Mouse (Mus musculus) kidney, postnatal 14 days (tissue): ENCODE data around the gene Atp8b4.
"Not testable (repeated sequence)": the region's sequence is repeated elsewhere in the genome, so short reads cannot be mapped to it uniquely, and the experiment has no call there.

Experiments used
- DNase-seq: peaks from one replicate; pipeline ENCODE4 v3.0.0; 2022; ENCODE audit warnings: mixed read lengths

Gene Atp8b4

DNA sequence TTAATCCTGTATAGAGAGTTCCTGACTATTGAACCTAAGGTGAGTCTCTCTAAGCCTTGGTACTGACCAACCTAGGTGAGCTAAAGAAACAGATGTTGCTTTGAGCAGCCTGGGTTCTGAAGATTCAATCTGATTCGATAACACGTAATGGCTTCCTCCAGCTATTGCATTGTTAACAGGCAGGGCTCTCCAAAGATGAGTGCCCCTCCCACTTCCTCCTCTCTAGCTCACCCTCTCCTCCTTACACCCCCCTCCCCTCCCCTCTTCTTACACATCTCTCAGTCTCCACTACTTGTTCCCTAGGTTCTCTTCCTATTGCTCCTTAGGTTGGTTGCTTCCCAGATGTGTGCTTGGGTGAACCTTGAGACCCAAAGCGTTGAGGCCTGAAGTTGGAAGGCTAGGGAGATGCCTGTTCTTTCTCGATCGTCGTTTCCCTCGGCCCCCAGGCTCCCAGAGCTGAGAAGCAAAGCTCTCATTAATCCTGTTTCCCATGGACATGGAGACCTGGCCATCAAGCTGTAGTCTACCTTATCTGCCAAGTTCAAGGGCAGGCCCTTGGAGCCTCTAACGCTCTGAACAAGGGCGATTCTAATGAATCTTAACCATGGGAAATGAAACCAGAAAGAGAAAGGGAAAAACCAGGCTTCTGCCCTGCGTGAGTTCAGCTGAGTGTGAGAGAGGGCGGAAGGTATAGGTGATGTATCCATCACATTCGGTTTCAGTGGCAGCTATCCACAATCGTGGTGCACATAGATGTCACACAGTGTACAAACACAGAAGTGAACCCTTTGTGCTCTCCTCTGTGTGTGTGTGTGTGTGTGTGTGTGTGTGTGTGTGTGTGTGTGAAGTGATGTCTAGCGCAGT lies 4.4 kb downstream of the Atp8b4 start:
- DNase-seq, result no peak

- no peak for DNase-seq
These were observed 5.2 kb downstream of the Atp8b4 start for GRCm38 (mm10) chr2:126495230-126495629.

GRCm38 (mm10) chr2:126493306-126493705 lies 7.2 kb downstream of the Atp8b4 start:
- no peak for DNase-seq

GRCm38 (mm10) chr2:126492713-126493112 lies 7.8 kb downstream of the Atp8b4 start:
- no peak for DNase-seq

- no peak for DNase-seq
These were observed 9.0 kb downstream of the Atp8b4 start for GRCm38 (mm10) chr2:126491446-126491845.

- DNase-seq, result no peak
These were observed 9.9 kb downstream of the Atp8b4 start for GRCm38 (mm10) chr2:126490573-126490972.

DNA sequence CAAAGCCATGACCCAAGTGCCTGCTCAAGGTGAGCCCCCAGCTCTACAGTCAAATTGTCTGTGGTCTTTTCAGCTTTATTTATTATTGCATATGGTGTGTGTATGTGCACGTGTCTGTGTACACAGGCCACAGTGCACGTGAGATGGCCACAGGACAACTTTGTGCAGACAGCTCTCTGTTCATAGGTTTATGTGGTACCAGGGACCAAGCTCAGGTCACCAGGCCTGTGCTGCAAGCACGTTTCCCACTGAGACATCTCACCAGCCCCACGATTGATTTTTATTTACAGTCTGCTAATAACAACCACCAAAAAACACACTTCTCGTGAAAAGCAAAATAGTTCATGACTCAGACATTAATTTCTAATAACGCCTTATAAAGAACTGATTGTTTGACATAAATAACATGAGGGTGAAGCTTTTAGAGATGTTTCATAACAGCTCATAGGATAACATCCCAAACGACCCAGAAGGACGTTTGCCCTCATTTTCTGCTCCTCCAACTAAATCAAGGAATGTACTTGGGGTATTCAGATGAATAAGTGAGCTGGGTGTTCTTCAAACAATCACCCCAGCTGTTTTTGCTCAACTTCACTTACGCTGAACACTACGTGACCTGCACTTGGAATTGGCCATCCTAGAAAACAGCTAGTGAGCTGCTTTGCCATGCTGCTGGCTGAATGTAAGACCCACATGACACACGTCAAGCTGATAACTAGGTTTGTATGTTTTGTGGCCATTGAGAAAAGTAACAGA lies 15.0 kb downstream of the Atp8b4 start:
- DNase-seq, result no peak

GRCm38 (mm10) chr2:126483337-126483736 lies 17.1 kb downstream of the Atp8b4 start:
- no peak for DNase-seq

DNA sequence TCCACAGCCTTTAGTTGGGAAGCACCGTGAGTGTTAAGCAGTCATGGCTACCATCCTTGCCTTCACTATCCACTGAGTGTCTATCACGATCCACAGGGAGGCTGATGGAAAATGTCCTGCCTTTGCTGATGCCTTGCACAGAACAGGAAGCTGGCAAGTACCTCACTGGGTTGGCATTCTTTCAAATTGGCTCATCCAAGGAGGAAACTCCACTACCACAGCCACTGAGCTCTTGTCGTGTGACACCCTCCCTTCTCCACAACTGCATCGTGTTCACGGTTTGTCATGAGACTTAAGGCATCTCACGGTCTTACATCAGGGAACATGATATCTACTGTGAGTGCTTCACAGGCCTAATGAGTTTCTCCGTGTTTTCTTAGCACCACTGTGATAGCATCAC lies 22.9 kb downstream of the Atp8b4 start:
- DNase-seq, result no peak

DNA sequence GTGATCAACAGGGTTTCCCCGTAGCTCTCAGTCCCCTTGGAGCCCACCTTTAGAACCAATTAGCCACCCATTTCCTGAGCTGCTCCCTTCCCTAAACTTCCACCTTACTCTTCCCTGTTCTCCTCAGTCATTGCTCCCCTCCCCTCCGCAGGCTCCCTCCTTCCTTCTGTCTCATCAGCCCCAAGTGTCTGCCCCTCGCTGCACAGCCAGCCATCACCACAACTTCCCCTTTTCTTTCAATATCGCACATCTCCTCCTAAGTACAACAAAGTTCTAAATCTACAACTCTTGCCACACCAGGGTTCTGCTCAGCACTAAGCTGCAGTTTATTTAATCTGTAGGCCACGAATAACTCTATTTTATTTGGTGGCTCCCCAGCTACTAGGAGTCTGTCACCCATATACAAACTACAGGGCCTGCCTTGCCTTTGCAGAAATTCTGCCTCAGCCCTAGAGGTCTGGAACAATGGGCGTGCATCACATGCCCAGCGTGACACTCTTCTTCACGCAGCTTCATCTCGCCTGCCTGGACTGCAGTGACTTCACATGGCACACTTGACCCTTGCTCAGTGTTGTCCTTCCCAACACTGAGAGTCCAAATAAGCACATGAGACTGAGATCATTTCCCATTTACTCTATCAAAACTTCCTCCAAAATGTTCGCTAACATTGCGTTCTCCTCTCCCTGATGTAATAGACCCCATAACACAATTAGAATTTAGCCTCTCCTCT lies 24.6 kb downstream of the Atp8b4 start:
- no peak for DNase-seq

DNA sequence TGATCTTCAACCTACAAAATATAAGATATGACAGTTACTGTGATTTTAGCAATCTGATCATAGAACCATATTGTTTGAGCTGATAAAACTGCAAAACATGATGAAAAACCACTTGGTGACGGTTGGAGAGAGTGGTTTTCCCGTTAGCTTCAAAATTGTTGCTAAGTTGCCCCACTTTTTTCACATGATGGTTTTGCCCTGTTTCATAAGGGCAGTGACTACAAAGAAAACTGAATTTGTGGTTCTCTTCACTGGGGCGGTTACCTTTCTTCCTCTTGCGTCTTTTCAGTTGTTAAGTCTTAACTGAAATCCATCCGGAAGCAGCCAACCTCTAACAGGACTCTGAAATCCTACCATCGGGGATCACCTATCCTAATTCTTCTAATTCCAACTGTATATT lies 26.5 kb downstream of the Atp8b4 start:
- DNase-seq, result no peak

DNA sequence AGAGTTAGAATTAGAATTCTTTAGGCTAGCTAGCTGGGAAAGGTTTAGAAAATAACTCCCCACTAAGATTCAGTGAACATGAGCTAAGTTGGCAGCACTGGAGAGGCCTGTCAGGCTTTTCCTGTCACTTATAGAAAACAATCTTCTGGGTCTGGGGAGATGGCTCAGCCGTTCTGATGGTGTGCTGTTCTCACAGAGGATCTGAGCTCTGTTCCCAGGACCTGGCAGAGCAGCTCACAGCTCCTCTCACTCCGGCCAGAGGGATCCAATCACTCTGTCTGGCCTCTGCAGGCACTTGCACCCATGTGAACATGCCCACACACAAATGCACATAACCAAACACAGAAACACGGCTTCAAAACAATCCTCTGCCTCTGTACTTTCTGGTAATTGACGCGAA lies 27.6 kb downstream of the Atp8b4 start:
- DNase-seq, result no peak

DNA sequence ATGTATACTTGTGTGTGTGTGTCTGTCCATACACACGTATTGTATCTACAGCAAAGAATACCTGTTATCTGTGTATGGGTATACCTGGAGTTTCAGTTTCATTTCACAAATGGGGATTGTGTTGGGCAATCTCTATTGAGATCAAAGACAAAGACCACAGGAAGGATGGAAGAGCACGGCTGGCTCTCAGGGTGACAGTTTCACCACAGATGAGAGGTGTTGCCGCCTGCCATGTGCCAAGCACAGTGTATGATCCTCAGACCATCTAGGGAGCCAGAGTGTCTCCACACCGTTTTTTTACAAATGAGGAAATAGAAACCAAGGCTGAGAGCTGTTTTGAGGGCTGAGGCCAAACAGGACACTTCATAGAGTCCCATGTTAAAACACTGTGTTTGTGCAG lies 32.7 kb downstream of the Atp8b4 start:
- DNase-seq, result no peak

DNA sequence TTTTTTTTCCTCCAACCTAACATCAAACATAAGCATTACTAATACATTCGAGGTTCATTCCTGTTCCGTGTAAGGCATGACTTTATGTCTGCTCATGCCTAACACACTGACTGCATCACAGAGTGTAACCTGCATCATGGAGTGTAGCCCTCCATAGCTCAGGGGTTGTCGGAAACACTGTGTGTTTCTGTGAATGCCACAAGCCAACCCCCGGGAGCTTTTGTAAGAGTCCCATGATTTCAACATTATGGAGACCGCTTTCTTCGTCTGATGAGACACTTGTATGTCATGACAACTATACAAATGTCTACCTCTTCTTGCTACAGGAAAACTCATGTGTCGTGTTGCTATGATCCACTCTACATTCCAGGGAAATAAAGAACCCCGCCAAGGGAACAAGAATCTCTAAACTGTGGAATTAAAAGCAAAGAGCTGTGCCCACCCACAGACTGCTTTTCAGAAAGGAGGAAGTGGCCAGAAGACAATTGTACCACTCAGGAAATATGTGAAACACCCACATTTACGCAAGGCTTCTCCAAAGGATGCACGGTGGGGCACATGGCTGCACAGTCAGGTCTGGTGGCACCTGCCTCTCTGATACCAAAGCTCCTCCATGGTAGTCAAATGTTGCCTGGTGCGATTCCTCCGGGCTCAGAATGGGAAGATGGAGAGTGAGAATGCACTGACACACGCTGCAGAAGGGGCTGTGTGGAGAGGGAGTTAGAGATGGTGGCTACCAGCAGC lies 33.9 kb downstream of the Atp8b4 start:
- DNase-seq, result no peak

GRCm38 (mm10) chr2:126458661-126459060 lies 41.8 kb downstream of the Atp8b4 start:
- DNase-seq, result no peak

- DNase-seq, result not testable (repeated sequence)
These were observed 42.7 kb downstream of the Atp8b4 start for GRCm38 (mm10) chr2:126457759-126458158.

DNA sequence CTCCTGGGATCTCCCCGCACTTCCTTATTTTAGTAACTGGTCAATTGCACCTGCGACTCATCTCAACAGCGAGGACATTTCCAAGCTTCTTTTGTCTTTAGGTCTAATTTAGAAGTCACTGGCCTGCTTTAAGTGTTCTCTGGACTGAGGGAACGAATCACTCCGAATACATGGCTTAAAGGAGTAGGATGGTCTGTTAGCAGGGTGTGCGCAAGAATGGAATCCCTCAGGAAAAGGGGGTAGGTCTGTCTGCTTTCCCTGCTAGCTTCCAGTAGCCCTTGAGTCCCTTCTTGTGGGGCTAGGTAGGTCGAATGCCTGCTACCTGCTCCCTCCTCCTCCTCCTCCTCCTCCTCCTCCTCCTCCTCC lies 49.6 kb downstream of the Atp8b4 start:
- no peak for DNase-seq

DNA sequence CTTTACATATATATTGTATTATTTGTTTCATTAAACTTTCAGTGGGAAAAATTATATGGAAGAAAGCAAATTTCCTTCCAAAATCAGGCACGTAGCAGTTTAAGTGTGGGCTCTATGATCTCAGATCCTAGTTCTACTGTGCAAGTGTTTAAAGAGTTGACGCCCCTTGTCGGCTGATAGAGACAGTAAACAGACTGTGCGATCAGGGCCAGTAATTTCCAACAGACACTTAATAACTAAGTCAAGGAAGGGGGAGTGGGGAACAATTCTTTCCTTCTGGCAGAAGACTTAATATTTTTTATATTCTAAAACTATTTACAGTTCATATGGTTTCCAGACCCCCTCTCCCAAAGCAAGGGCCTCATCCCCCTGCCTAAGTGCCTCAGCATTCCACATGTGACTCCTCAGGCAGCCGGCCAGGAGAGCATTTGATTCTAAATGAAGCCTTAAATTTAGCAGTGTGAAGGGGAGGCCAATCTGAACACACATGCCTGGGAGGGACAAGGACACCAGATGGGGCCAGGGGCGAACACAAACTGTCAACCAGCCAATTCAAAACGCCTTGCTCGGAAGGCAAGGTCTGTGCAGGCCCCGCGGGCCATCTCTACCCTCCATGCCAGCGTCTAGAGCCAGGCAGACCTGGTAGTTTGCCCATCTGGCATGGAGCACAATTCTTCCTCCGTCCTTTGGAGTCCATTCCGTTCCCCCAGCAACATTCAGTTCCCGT lies 50.1 kb downstream of the Atp8b4 start:
- peak; percentile 12 for DNase-seq

DNA sequence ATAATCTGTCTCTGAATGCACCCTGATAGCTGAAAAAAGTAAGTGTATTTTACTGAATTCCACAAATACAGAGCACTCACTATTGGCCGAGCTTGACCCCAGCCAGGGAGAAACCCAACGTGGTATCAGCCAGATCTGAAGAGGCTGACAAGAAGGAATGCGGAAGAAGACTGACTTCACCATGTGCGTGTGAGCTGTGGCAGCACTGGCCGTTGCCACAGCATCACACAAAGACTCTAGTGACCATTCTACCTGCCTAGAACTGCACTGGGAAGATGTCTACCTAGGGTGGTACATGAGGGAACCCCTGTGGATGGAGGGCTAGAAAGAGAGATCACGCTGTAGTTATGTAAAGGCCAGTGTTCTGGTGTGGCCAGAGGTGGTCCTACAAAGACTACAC lies 55.4 kb downstream of the Atp8b4 start:
- no peak for DNase-seq

- DNase-seq, result no peak
These were observed 58.9 kb downstream of the Atp8b4 start for GRCm38 (mm10) chr2:126441586-126441985.

- DNase-seq, result no peak
These were observed 65.8 kb downstream of the Atp8b4 start for GRCm38 (mm10) chr2:126434712-126435111.

DNA sequence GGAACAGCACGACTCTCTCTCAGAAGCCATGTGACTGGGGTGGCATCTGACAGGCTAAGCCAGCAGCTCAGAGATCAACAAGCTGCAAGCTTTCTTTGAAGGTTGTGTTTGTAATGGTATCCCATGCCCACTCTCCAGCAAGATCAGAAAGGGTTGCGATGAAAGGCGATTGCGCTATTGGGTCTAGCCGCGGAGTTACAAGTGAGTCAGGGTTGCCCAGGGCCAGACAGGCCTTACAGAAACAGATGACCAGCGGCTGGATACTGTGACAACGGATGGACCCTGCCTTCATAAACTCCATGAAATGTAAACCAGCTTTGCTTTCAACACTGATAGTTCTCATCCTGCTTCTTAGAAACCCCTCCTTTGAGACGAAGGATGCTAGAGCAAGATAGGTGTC lies 66.2 kb downstream of the Atp8b4 start:
- DNase-seq, result no peak
